Mouse (Mus musculus) ES-Bruce4 (cell line): ENCODE measurements at regions not wholly inside any gene's neighbourhood (a gene's known extent, or its start where the extent isn't known, plus 50 kb on each side); places are given as distances from the start of the nearest gene placed in this dataset.

Source experiments
- H3K27ac ChIP-seq: 2 replicates; pipeline ENCODE4 v1.5.1; 2012; ENCODE audit warnings: low read length, inconsistent platforms; ENCODE audit not compliant: insufficient read depth
- H3K27me3 ChIP-seq: 2 replicates; pipeline ENCODE4 v1.6.1; 2012; ENCODE audit warnings: mild to moderate bottlenecking, low read length, inconsistent platforms; ENCODE audit not compliant: control insufficient read depth, poor library complexity, insufficient read depth, severe bottlenecking
- H3K36me3 ChIP-seq: 2 replicates; pipeline ENCODE4 v1.6.1; 2012; ENCODE audit warnings: inconsistent platforms, mild to moderate bottlenecking, low read length, moderate library complexity; ENCODE audit not compliant: control insufficient read depth, poor library complexity, insufficient read depth, severe bottlenecking
- H3K4me1 ChIP-seq: one replicate; pipeline ENCODE4 v1.8.1; 2011; ENCODE audit warnings: low read length; ENCODE audit not compliant: control insufficient read depth, insufficient read depth
- H3K4me3 ChIP-seq: 2 replicates; pipeline ENCODE4 v1.5.1; 2011; ENCODE audit warnings: low read depth, mild to moderate bottlenecking, low read length
- H3K9ac ChIP-seq: 2 replicates; pipeline ENCODE4 v1.6.1; 2012; ENCODE audit warnings: low read depth, mild to moderate bottlenecking, inconsistent platforms; ENCODE audit not compliant: poor library complexity, severe bottlenecking
- H3K9me3 ChIP-seq: replicated peaks from 2 replicates; pipeline ENCODE4 v1.6.1; 2012; ENCODE audit warnings: mild to moderate bottlenecking, low read length, inconsistent platforms; ENCODE audit not compliant: control insufficient read depth, poor library complexity, insufficient read depth, severe bottlenecking
- CTCF ChIP-seq: IDR thresholded peaks from one replicate; pipeline ENCODE4 v1.8.1; 2011; ENCODE audit warnings: low read depth, low read length
- EP300 ChIP-seq: IDR thresholded peaks from 2 replicates; pipeline ENCODE4 v1.6.1; 2011; ENCODE audit warnings: low read depth, low read length; ENCODE audit not compliant: insufficient read depth
- POLR2A ChIP-seq: IDR thresholded peaks from one replicate; pipeline ENCODE4 v1.8.1; 2011; ENCODE audit warnings: low read length; ENCODE audit not compliant: insufficient read depth

- no peak for TF ChIP-seq CTCF
- TF ChIP-seq POLR2A: no peak
- no peak for TF ChIP-seq EP300
- Histone ChIP-seq H3K4me3 (no peak overlapping the region), H3K9me3 (no peaks in the 10 kb centered on the region), H3K9ac (no peak overlapping the region), H3K27me3 (peaks cover 11% of the 10 kb centered on the region), H3K4me1 (peaks cover 2% of the 10 kb centered on the region), H3K36me3 (no peaks in the 10 kb centered on the region), H3K27ac (no peak overlapping the region)
These were observed 83.8 kb downstream of the Sox9 start for GRCm38 (mm10) chr11:112865836-112866235.

- no peaks in the 10 kb centered on the region for H3K9me3 ChIP-seq
- H3K36me3 ChIP-seq: no peaks in the 10 kb centered on the region
- no peak overlapping the region for H3K9ac ChIP-seq
- H3K27ac ChIP-seq: no peak overlapping the region
- peaks cover 5% of the 10 kb centered on the region for H3K4me1 ChIP-seq
- TF ChIP-seq EP300: no peak
- TF ChIP-seq POLR2A: no peak
- no peak for TF ChIP-seq CTCF
- no peak overlapping the region for H3K4me3 ChIP-seq
- H3K27me3 ChIP-seq: peaks cover 13% of the 10 kb centered on the region
These were observed 87.5 kb downstream of the Sox9 start for GRCm38 (mm10) chr11:112869571-112869970.

- TF ChIP-seq EP300: peak; percentile 57; the same call in 1 of the 2 replicates
- no peak for TF ChIP-seq POLR2A
- TF ChIP-seq CTCF: no peak
- no peak overlapping the region for H3K4me3 ChIP-seq
- no peaks in the 10 kb centered on the region for H3K9me3 ChIP-seq
- H3K4me1 ChIP-seq: peaks cover 5% of the 10 kb centered on the region
- H3K9ac ChIP-seq: no peak overlapping the region
- peaks cover 15% of the 10 kb centered on the region for H3K27me3 ChIP-seq
- H3K27ac ChIP-seq: no peak overlapping the region
- H3K36me3 ChIP-seq: no peaks in the 10 kb centered on the region
These were observed 88.4 kb downstream of the Sox9 start for GRCm38 (mm10) chr11:112870201-112871035.

- peaks cover 8% of the 10 kb centered on the region for H3K27me3 ChIP-seq
- no peak for TF ChIP-seq CTCF
- TF ChIP-seq POLR2A: no peak
- TF ChIP-seq EP300: no peak
- no peaks in the 10 kb centered on the region for H3K9me3 ChIP-seq
- H3K27ac ChIP-seq: no peak overlapping the region
- H3K9ac ChIP-seq: no peak overlapping the region
- H3K4me3 ChIP-seq: no peak overlapping the region
- H3K4me1 ChIP-seq: peaks cover 5% of the 10 kb centered on the region
- no peaks in the 10 kb centered on the region for H3K36me3 ChIP-seq
These were observed 90.8 kb downstream of the Sox9 start for GRCm38 (mm10) chr11:112872677-112873367.

GRCm38 (mm10) chr11:112874239-112874638 lies 92.2 kb downstream of the Sox9 start:
- peaks cover 5% of the 10 kb centered on the region for H3K27me3 ChIP-seq
- H3K27ac ChIP-seq: no peak overlapping the region
- no peak for TF ChIP-seq POLR2A
- TF ChIP-seq CTCF: no peak
- TF ChIP-seq EP300: no peak
- no peaks in the 10 kb centered on the region for H3K36me3 ChIP-seq
- peaks cover 5% of the 10 kb centered on the region for H3K4me1 ChIP-seq
- 0 out of 2 replicates have a peak, but pooled peaks cover 3% of the 10 kb centered on the region for H3K9me3 ChIP-seq
- no peak overlapping the region for H3K4me3 ChIP-seq
- H3K9ac ChIP-seq: no peak overlapping the region

- H3K9me3 ChIP-seq: 0 out of 2 replicates have a peak, but pooled peaks cover 3% of the 10 kb centered on the region
- no peaks in the 10 kb centered on the region for H3K36me3 ChIP-seq
- no peak overlapping the region for H3K4me3 ChIP-seq
- H3K27ac ChIP-seq: no peak overlapping the region
- no peak for TF ChIP-seq CTCF
- H3K9ac ChIP-seq: no peak overlapping the region
- H3K27me3 ChIP-seq: peaks cover 4% of the 10 kb centered on the region
- H3K4me1 ChIP-seq: peaks cover 2% of the 10 kb centered on the region
These were observed 94.2 kb downstream of the Sox9 start for GRCm38 (mm10) chr11:112876226-112876625.
